Mouse (Mus musculus): ENCODE results near the gene Ankub1. TPM values are rescaled to one million over a fixed set of nuclear protein-coding genes. Genes with fewer than 3 reads are reported as not detected.

The Ankub1 gene
- polyA plus RNA-seq, 1 experiment from 2014 or later: not detected

DNA sequence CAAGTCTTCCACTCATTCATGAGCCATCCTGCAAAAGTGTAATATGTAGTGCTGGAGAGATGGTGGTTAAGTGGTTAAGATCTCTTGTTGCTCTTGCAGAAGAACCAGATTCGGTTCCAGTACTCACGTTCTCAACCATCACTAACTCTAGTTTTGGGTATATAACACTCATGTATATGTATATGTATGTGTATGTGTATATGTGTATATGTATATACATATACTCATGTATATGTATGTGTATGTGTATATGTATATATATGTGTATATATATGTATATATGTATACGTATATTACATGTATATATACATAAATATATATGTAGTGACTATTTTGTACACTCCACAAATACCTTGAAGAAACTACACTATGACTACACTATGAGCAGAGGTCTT is 40.7 kb downstream of the Ankub1 start:
- H3K27ac ChIP-seq (ENCODE audit: low read length): no peak overlapping the region
- ATAC-seq (ENCODE audit: low FRiP score, low TSS enrichment): peak; percentile 17; the same call in 1 of the 2 replicates
- H3K9ac ChIP-seq (replicated peaks; ENCODE audit: low read length): peak overlapping the region; percentile 86
- H3K4me2 ChIP-seq (replicated peaks; ENCODE audit: low read depth, low read length): peak overlapping the region; percentile 76
- 66% methylated on average over 3 of the region's 3 CpGs for WGBS
- peaks cover 6% of the 10 kb centered on the region; the same call in 1 of the 2 replicates for H3K4me1 ChIP-seq (ENCODE audit: insufficient read depth, low read length)
- H3K9me3 ChIP-seq (ENCODE audit: low read length): no peaks in the 10 kb centered on the region
- H3K36me3 ChIP-seq (ENCODE audit: insufficient read depth, low read length): 0 out of 2 replicates have a peak, but pooled peaks cover 4% of the 10 kb centered on the region
- peak overlapping the region; percentile 88 for H3K4me3 ChIP-seq (ENCODE audit: low read length)
- no peaks in the 10 kb centered on the region for H3K27me3 ChIP-seq (ENCODE audit: insufficient read depth, low read length)

GRCm38 (mm10) chr3:57651231-57651864 is 41.3 kb downstream of the Ankub1 start, which contains the start of gene Commd2:
Commd2 (minus strand) TSS chr3:57651715.
- H3K4me3 ChIP-seq (ENCODE audit: low read length): peak within 1 kb of the TSS; percentile 88
- peak within 1 kb of the TSS; percentile 86 for H3K9ac ChIP-seq (replicated peaks; ENCODE audit: low read length)
- peak; percentile 98 for ATAC-seq (ENCODE audit: low FRiP score, low TSS enrichment)
- H3K4me1 ChIP-seq (ENCODE audit: insufficient read depth, low read length): peaks cover 6% of the 10 kb centered on the region; the same call in 1 of the 2 replicates
- under 1% methylated on average over 42 of the region's 42 CpGs for WGBS
- 0 out of 2 replicates have a peak, but pooled peaks cover 5% of the 10 kb centered on the region for H3K36me3 ChIP-seq (ENCODE audit: insufficient read depth, low read length)
- peak within 1 kb of the TSS; percentile 76 for H3K4me2 ChIP-seq (replicated peaks; ENCODE audit: low read depth, low read length)
- H3K27me3 ChIP-seq (ENCODE audit: insufficient read depth, low read length): no peaks in the 10 kb centered on the region
- H3K9me3 ChIP-seq (ENCODE audit: low read length): no peaks in the 10 kb centered on the region
- H3K27ac ChIP-seq (ENCODE audit: low read length): peak within 1 kb of the TSS; percentile 80

DNA sequence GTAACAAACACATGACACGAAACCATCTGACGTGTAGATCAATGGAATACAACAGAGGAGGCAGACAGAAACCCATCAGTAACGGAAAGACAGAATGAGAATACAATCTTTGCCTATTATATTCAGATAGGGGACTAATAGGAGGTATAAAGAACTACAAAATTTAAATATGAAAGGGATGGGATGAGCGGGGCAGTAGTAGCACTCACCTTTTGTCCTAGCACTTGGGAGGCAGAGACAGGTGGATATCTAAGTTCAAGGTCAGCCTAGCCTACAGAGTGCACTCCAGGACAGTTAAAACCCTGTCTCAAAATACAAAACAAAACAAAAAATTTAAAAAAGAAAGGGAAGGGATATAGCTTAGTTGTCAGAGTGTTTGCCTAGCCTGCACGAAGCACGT is 49.4 kb downstream of the Ankub1 start:
- 94% methylated on average over 6 of the region's 6 CpGs for WGBS
- no peak overlapping the region for H3K27ac ChIP-seq (ENCODE audit: low read length)
- ATAC-seq (ENCODE audit: low FRiP score, low TSS enrichment): no peak
- no peaks in the 10 kb centered on the region for H3K4me1 ChIP-seq (ENCODE audit: insufficient read depth, low read length)
- no peaks in the 10 kb centered on the region for H3K27me3 ChIP-seq (ENCODE audit: insufficient read depth, low read length)
- peaks cover 20% of the 10 kb centered on the region; the same call in 1 of the 2 replicates for H3K36me3 ChIP-seq (ENCODE audit: insufficient read depth, low read length)
- H3K4me2 ChIP-seq (replicated peaks; ENCODE audit: low read depth, low read length): no peak overlapping the region
- H3K4me3 ChIP-seq (ENCODE audit: low read length): no peak overlapping the region
- H3K9ac ChIP-seq (replicated peaks; ENCODE audit: low read length): no peak overlapping the region
- H3K9me3 ChIP-seq (ENCODE audit: low read length): no peaks in the 10 kb centered on the region

DNA sequence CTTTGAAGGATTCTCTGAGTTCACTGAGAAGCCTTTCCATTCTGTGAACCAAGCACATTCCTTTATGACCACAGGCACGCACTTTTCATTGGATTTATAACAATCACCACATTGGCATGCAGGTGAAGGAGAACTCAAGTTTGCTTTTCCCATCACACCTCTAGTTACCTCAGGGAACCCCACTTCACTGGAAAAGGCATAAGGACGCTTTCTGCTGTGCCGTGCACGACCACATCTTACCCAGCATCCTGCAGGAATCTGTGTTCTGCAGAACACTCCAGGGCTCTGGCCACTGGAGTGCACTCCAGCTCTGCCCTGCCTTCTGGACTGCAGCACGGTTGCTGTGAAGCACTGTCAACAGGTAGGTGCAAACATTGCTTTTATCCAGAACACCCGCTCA is 55.0 kb downstream of the Ankub1 start:
- no peak overlapping the region for H3K27ac ChIP-seq (ENCODE audit: low read length)
- H3K9ac ChIP-seq (replicated peaks; ENCODE audit: low read length): no peak overlapping the region
- no peaks in the 10 kb centered on the region for H3K4me1 ChIP-seq (ENCODE audit: insufficient read depth, low read length)
- ATAC-seq (ENCODE audit: low FRiP score, low TSS enrichment): no peak
- 0 out of 2 replicates have a peak, but pooled peaks cover 2% of the 10 kb centered on the region for H3K36me3 ChIP-seq (ENCODE audit: insufficient read depth, low read length)
- no peaks in the 10 kb centered on the region for H3K27me3 ChIP-seq (ENCODE audit: insufficient read depth, low read length)
- no peak overlapping the region for H3K4me3 ChIP-seq (ENCODE audit: low read length)
- 70% methylated on average over 6 of the region's 6 CpGs for WGBS
- no peaks in the 10 kb centered on the region for H3K9me3 ChIP-seq (ENCODE audit: low read length)
- H3K4me2 ChIP-seq (replicated peaks; ENCODE audit: low read depth, low read length): no peak overlapping the region

DNA sequence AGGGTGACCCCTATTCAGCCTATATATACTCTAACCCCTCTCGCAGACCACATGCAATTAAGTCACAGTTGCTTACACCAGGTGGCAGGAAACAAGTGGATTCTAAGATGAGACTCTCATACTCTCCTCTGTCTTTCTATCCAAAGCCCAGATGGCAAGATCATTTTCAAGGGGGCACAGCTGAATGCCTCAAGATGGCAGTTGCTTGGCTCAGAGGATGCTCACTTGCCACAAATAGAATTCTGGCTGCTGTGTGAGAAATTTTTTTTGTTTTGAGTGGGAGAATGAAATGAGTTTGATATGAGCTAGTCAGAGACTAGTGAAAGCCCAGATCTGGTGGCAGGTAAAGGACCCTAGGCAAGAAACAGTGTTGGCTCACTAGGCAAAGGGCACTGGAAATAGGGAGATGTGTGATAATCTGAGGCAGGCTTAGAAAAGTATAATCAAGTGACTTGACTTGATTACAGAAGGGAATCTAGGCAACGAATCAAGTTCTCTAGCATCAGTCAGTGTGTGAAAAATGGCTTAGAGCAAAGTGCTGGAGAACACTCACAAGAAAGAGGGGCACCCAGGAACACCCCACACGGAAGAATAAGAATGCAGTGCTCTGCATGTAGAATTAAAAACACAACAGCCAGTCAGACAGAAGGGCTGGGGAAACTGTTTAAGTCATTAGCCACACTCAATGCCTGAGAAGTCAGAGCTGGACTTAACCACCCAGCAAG is 57.7 kb downstream of the Ankub1 start:
- Histone ChIP-seq H3K9ac (replicated peaks; ENCODE audit: low read length) (no peak overlapping the region), H3K4me1 (ENCODE audit: insufficient read depth, low read length) (no peaks in the 10 kb centered on the region), H3K9me3 (ENCODE audit: low read length) (no peaks in the 10 kb centered on the region), H3K27ac (ENCODE audit: low read length) (no peak overlapping the region), H3K27me3 (ENCODE audit: insufficient read depth, low read length) (no peaks in the 10 kb centered on the region), H3K4me2 (replicated peaks; ENCODE audit: low read depth, low read length) (no peak overlapping the region), H3K36me3 (ENCODE audit: insufficient read depth, low read length) (no peaks in the 10 kb centered on the region), H3K4me3 (ENCODE audit: low read length) (no peak overlapping the region)
- 74% methylated on average over 3 of the region's 3 CpGs for WGBS
- no peak for ATAC-seq (ENCODE audit: low FRiP score, low TSS enrichment)

GRCm38 (mm10) chr3:57626954-57627513 is 65.6 kb downstream of the Ankub1 start:
- Histone ChIP-seq H3K27me3 (ENCODE audit: insufficient read depth, low read length) (no peaks in the 10 kb centered on the region), H3K4me1 (ENCODE audit: insufficient read depth, low read length) (no peaks in the 10 kb centered on the region), H3K4me2 (replicated peaks; ENCODE audit: low read depth, low read length) (no peak overlapping the region), H3K9me3 (ENCODE audit: low read length) (no peaks in the 10 kb centered on the region), H3K27ac (ENCODE audit: low read length) (no peak overlapping the region), H3K36me3 (ENCODE audit: insufficient read depth, low read length) (no peaks in the 10 kb centered on the region), H3K4me3 (ENCODE audit: low read length) (no peak overlapping the region), H3K9ac (replicated peaks; ENCODE audit: low read length) (no peak overlapping the region)
- 75% methylated on average over 10 of the region's 11 CpGs for WGBS
- ATAC-seq (ENCODE audit: low FRiP score, low TSS enrichment): no peak

DNA sequence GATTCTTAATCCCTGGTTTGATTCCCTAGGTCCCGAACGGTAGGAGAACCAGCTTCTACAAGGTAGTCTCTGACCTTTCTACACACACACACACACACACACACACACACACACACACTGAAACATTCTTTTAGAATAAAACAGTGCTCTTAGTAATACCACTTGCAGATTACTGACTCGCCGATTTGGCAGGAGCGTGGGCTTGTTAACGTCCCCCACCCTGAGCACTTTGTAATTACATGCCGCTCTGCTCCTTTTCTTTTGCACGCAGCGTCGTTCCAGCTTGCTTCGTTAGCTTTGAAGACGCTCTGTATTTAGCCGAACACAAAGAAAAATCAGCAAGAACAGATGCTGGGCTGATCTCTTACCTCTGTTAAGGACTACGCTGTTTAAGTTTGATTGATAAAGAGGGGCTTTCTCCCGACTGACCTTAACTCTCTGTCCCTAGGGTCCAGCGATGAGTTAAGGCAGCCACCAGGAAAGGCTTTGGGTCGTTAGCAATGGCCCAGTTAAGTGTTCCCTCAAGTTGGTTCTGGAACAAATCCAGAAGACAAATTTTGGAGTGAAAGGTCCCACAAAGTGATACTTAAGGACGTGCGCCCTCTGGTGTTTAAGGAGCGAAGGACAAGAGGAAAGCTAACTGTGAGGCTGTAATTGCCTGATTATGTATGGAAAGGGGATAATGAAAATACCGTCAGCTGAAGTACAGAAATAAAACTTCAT is 67.2 kb downstream of the Ankub1 start:
- 33% methylated on average over 21 of the region's 21 CpGs for WGBS

GRCm38 (mm10) chr3:57619718-57620117 is 72.9 kb downstream of the Ankub1 start:
- WGBS: 71% methylated on average over 4 of the region's 4 CpGs
- Histone ChIP-seq H3K27ac (ENCODE audit: low read length) (no peak overlapping the region), H3K36me3 (ENCODE audit: insufficient read depth, low read length) (no peaks in the 10 kb centered on the region), H3K4me2 (replicated peaks; ENCODE audit: low read depth, low read length) (no peak overlapping the region), H3K9ac (replicated peaks; ENCODE audit: low read length) (no peak overlapping the region), H3K9me3 (ENCODE audit: low read length) (no peaks in the 10 kb centered on the region), H3K4me3 (ENCODE audit: low read length) (no peak overlapping the region), H3K27me3 (ENCODE audit: insufficient read depth, low read length) (no peaks in the 10 kb centered on the region), H3K4me1 (ENCODE audit: insufficient read depth, low read length) (no peaks in the 10 kb centered on the region)
- no peak for ATAC-seq (ENCODE audit: low FRiP score, low TSS enrichment)

More for the DNA sequence above, 67.2 kb downstream of the Ankub1 start:
- Histone ChIP-seq H3K27me3 (ENCODE audit: insufficient read depth, low read length) (no peaks in the 10 kb centered on the region), H3K4me1 (ENCODE audit: insufficient read depth, low read length) (no peaks in the 10 kb centered on the region), H3K4me2 (replicated peaks; ENCODE audit: low read depth, low read length) (peak overlapping the region; percentile 52), H3K36me3 (ENCODE audit: insufficient read depth, low read length) (no peaks in the 10 kb centered on the region), H3K27ac (ENCODE audit: low read length) (no peak overlapping the region), H3K9me3 (ENCODE audit: low read length) (no peaks in the 10 kb centered on the region), H3K9ac (replicated peaks; ENCODE audit: low read length) (peak overlapping the region; percentile 61), H3K4me3 (ENCODE audit: low read length) (peak overlapping the region; percentile 33)
- peak; percentile 65; the same call in 1 of the 2 replicates for ATAC-seq (ENCODE audit: low FRiP score, low TSS enrichment)

DNA sequence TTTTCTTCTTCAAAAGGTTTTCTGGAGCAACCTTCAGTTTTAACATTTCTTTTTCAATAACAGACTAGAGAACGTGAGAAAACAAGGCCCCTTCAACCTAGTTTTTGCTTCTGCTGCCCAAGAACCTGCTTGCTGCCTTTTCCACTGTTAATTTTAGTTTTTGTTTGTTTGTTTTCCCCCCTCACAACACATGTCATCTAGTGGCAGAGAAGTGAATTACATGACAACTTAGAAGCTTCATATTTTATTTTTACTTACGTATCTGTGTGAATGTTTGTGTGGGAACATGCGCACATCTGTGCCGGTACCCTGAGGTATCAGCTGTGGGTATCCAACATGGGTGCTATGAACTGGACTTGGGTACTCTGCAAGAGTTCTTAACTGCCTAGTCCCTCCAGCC is 76.9 kb downstream of the Ankub1 start:
- Histone ChIP-seq H3K27ac (ENCODE audit: low read length) (no peak overlapping the region), H3K4me1 (ENCODE audit: insufficient read depth, low read length) (no peaks in the 10 kb centered on the region)

More for the DNA sequence above, 76.9 kb downstream of the Ankub1 start:
- H3K4me2 ChIP-seq (replicated peaks; ENCODE audit: low read depth, low read length): no peak overlapping the region
- no peak overlapping the region for H3K9ac ChIP-seq (replicated peaks; ENCODE audit: low read length)
- no peak for ATAC-seq (ENCODE audit: low FRiP score, low TSS enrichment)
- no peaks in the 10 kb centered on the region for H3K9me3 ChIP-seq (ENCODE audit: low read length)
- WGBS: 88% methylated on average over 4 of the region's 4 CpGs
- no peaks in the 10 kb centered on the region for H3K27me3 ChIP-seq (ENCODE audit: insufficient read depth, low read length)
- H3K4me3 ChIP-seq (ENCODE audit: low read length): no peak overlapping the region
- H3K36me3 ChIP-seq (ENCODE audit: insufficient read depth, low read length): no peaks in the 10 kb centered on the region
